Mouse (Mus musculus) forebrain, embryonic 15.5 days (tissue): ENCODE data around the gene Evi5. TPM values are rescaled to one million over a fixed set of nuclear protein-coding genes. Genes with fewer than 3 reads are reported as not detected.

ENCODE experiments used
- ATAC-seq: fragments of 200-750 bp; cut with Nextera tagmentation; replicated peaks from 2 replicates; pipeline ENCODE4 v1.8.0; 2017; ENCODE audit warnings: mild to moderate bottlenecking, moderate TSS enrichment, moderate library complexity
- H3K27ac ChIP-seq: fragments of 300-500 bp; sonication (generic); replicated peaks from 2 replicates; pipeline ENCODE4 v1.5.1; 2015; ENCODE audit warnings: mild to moderate bottlenecking, inconsistent platforms
- H3K27me3 ChIP-seq: fragments of 300-500 bp; sonication (generic); 2 replicates; pipeline ENCODE4 v1.6.1; 2015; ENCODE audit warnings: inconsistent platforms
- H3K36me3 ChIP-seq: fragments of 300-500 bp; sonication (generic); 2 replicates; pipeline ENCODE4 v1.6.1; 2015; ENCODE audit warnings: mild to moderate bottlenecking, inconsistent platforms
- H3K4me1 ChIP-seq: fragments of 300-500 bp; sonication (generic); 2 replicates; pipeline ENCODE4 v1.6.1; 2015; ENCODE audit warnings: inconsistent platforms
- H3K4me2 ChIP-seq: fragments of 300-500 bp; sonication (generic); replicated peaks from 2 replicates; pipeline ENCODE4 v1.6.1; 2015; ENCODE audit warnings: mild to moderate bottlenecking, inconsistent platforms
- H3K4me3 ChIP-seq: fragments of 300-500 bp; sonication (generic); 2 replicates; pipeline ENCODE4 v1.5.1; 2015; ENCODE audit warnings: mild to moderate bottlenecking, inconsistent platforms
- H3K9ac ChIP-seq: fragments of 300-500 bp; sonication (generic); replicated peaks from 2 replicates; pipeline ENCODE4 v1.6.1; 2015; ENCODE audit warnings: mild to moderate bottlenecking, inconsistent platforms
- H3K9me3 ChIP-seq: fragments of 300-500 bp; sonication (generic); 2 replicates; pipeline ENCODE4 v1.6.1; 2016; ENCODE audit warnings: inconsistent platforms
- WGBS: fragments of 180-500 bp; shearing (Covaris S2); methylation state at CpG from one replicate; pipeline ENCODE4 v1.1.7; 2015; ENCODE audit warnings: mixed read lengths; 5-methylcytosine and 5-hydroxymethylcytosine counted together
- polyA plus RNA-seq: library from polyadenylated mRNA; unstranded; fragments of >200 nt; fragmentation: Nextera tagmentation; extraction: Ambion mirVana; gene quantifications from 2 replicates; pipeline ENCODE4 v1.2.1, GENCODE M21; 2015

Evi5 gene
- polyA plus RNA-seq, 1 experiment from 2014 or later, result 57.2 TPM

- Histone ChIP-seq H3K27ac (no peak overlapping the region), H3K27me3 (no peaks in the 10 kb centered on the region), H3K4me3 (no peak overlapping the region), H3K4me2 (no peak overlapping the region), H3K4me1 (no peaks in the 10 kb centered on the region), H3K36me3 (peaks cover 8% of the 10 kb centered on the region; the same call in 1 of the 2 replicates), H3K9ac (no peak overlapping the region), H3K9me3 (no peaks in the 10 kb centered on the region)
- ATAC-seq, result no peak
- WGBS, result 58% methylated on average over 3 of the region's 3 CpGs
Measured at GRCm38 (mm10) chr5:107838891-107839644, 35.8 kb downstream of the Evi5 start.

DNA sequence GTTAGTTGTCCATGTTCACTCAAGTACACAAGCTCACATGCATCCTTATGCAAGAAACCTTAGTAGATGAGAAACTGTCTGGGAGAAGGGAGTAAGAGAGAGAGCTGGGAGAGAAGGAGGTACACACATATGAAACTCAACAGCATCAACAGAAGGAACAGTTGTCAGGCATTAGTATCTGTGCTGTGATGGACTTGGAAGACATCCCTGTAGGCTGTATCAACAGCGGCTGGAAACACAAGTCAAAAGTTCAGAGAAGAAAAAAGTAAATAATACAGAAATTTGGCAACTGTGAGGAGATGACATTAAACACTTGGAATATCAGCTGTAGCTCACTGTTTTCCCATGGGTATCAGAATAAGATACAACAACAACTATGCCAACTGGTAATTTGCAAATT lies 40.6 kb downstream of the Evi5 start:
- Histone ChIP-seq H3K9me3 (no peaks in the 10 kb centered on the region), H3K4me3 (no peak overlapping the region), H3K4me1 (no peaks in the 10 kb centered on the region), H3K27ac (no peak overlapping the region), H3K4me2 (no peak overlapping the region), H3K27me3 (no peaks in the 10 kb centered on the region), H3K36me3 (peaks cover 8% of the 10 kb centered on the region; the same call in 1 of the 2 replicates), H3K9ac (no peak overlapping the region)
- no peak for ATAC-seq
- 77% methylated on average over 1 of the region's 1 CpGs for WGBS

DNA sequence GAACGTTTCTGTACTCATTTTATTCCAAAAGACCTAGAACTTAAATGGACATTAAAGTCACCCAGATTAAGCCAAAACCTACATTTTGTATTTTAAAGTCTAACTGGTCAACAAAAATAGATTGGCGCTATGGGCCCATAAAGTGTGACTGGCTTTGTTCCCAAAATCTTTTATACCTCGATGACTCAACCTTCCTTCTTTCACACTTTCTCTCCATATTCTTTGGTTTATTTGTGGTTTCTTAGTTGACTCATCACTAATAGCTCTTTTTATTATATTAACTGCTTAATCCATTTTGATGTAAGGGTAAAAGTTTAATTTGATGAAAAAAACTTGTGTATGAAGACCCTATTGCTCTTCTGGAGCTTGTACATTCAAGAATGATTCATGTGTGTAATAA lies 43.6 kb downstream of the Evi5 start:
- 84% methylated on average over 3 of the region's 3 CpGs for WGBS
- Histone ChIP-seq H3K36me3 (peaks cover 8% of the 10 kb centered on the region; the same call in 1 of the 2 replicates), H3K4me3 (no peak overlapping the region), H3K9ac (no peak overlapping the region), H3K9me3 (no peaks in the 10 kb centered on the region), H3K4me2 (no peak overlapping the region), H3K27me3 (no peaks in the 10 kb centered on the region), H3K4me1 (no peaks in the 10 kb centered on the region), H3K27ac (no peak overlapping the region)
- no peak for ATAC-seq

DNA sequence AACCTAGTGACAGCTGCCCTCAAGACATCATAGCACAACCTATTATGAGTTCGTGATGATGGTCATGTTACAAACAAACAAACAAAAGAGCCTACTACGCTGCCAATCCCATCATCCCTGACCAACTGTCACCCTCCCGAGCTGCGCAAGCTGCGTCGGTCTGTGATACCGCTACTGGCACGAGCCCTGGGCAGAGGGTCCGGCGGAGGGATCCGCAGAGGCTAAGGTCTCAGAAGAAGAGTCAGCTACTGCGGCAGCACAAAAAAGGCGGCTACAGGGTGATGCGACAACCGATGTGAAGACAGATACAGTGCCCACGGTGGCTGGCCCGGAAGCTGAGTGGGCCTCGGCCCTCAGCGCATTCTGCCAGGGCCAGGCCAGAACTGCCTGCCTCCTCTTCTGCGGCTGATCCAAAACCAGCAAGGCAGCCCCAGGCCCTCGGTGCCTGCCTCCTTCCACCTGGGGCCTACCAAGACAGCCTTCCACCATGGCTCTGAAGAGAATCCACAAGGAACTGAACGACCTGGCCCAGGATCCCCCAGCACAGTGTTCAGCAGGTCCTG lies 44.8 kb downstream of the Evi5 start, which contains the start of gene Ube2d2b:
Gene Ube2d2b, plus strand, starts transcription at position 102 of the 563 bp plus-strand sequence.
- no peak for ATAC-seq
- H3K4me2 ChIP-seq, result no peak within 1 kb of the TSS
- no peak within 1 kb of the TSS for H3K9ac ChIP-seq
- H3K27me3 ChIP-seq, result no peaks in the 10 kb centered on the region
- no peak within 1 kb of the TSS for H3K4me3 ChIP-seq
- H3K4me1 ChIP-seq, result no peaks in the 10 kb centered on the region
- no peak within 1 kb of the TSS for H3K27ac ChIP-seq
- WGBS, result 97% methylated on average over 22 of the region's 22 CpGs
- H3K9me3 ChIP-seq, result no peaks in the 10 kb centered on the region
- peaks cover 8% of the 10 kb centered on the region; the same call in 1 of the 2 replicates for H3K36me3 ChIP-seq

- peaks cover 2% of the 10 kb centered on the region; the same call in 1 of the 2 replicates for H3K36me3 ChIP-seq
- 100% methylated on average over 1 of the region's 1 CpGs for WGBS
- no peak overlapping the region for H3K9ac ChIP-seq
- no peaks in the 10 kb centered on the region for H3K27me3 ChIP-seq
- no peak overlapping the region for H3K27ac ChIP-seq
- H3K4me2 ChIP-seq, result no peak overlapping the region
- no peaks in the 10 kb centered on the region for H3K9me3 ChIP-seq
- no peak for ATAC-seq
- H3K4me3 ChIP-seq, result no peak overlapping the region
- no peaks in the 10 kb centered on the region for H3K4me1 ChIP-seq
Measured at GRCm38 (mm10) chr5:107822521-107822920, 52.4 kb downstream of the Evi5 start.

GRCm38 (mm10) chr5:107814651-107815050 lies 60.3 kb downstream of the Evi5 start:
- 91% methylated on average over 2 of the region's 2 CpGs for WGBS

DNA sequence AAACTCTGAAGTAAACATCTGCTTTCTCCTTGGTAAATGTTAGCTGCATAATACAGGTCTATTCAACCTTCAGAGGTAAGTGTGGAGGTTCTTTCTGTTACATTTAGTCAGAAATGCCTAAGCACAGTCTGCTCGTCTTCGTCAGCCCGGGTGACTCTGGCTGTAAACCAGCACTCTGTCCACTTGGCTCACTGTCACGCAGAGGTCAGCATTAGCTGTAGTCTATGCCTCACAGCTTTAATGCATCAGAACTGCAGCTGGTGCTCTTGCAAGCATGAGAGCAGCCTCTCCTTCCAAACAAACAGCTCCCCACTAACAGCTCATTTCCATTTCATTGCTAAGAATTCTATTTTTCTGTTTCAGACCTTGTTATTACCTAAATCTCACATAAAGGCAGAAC lies 67.4 kb downstream of the Evi5 start:
- Histone ChIP-seq H3K27me3 (no peaks in the 10 kb centered on the region), H3K36me3 (0 out of 2 replicates have a peak, but pooled peaks cover 2% of the 10 kb centered on the region), H3K27ac (no peak overlapping the region), H3K4me3 (no peak overlapping the region), H3K4me2 (no peak overlapping the region), H3K4me1 (no peaks in the 10 kb centered on the region), H3K9ac (no peak overlapping the region), H3K9me3 (no peaks in the 10 kb centered on the region)
- WGBS, result 78% methylated on average over 4 of the region's 4 CpGs
- no peak for ATAC-seq

More at GRCm38 (mm10) chr5:107814651-107815050, 60.3 kb downstream of the Evi5 start:
- H3K9me3 ChIP-seq, result no peaks in the 10 kb centered on the region
- H3K4me2 ChIP-seq, result no peak overlapping the region
- H3K27ac ChIP-seq, result no peak overlapping the region
- no peak for ATAC-seq
- peaks cover 14% of the 10 kb centered on the region for H3K36me3 ChIP-seq
- H3K9ac ChIP-seq, result no peak overlapping the region
- H3K4me3 ChIP-seq, result no peak overlapping the region
- no peaks in the 10 kb centered on the region for H3K4me1 ChIP-seq
- no peaks in the 10 kb centered on the region for H3K27me3 ChIP-seq

- H3K4me3 ChIP-seq, result no peak overlapping the region
- no peak overlapping the region for H3K4me2 ChIP-seq
- no peak for ATAC-seq
- H3K9ac ChIP-seq, result no peak overlapping the region
- H3K36me3 ChIP-seq, result 0 out of 2 replicates have a peak, but pooled peaks cover 2% of the 10 kb centered on the region
- no peaks in the 10 kb centered on the region for H3K27me3 ChIP-seq
- no peaks in the 10 kb centered on the region for H3K4me1 ChIP-seq
- no peaks in the 10 kb centered on the region for H3K9me3 ChIP-seq
- no peak overlapping the region for H3K27ac ChIP-seq
Measured at GRCm38 (mm10) chr5:107802621-107803020, 72.3 kb downstream of the Evi5 start.

DNA sequence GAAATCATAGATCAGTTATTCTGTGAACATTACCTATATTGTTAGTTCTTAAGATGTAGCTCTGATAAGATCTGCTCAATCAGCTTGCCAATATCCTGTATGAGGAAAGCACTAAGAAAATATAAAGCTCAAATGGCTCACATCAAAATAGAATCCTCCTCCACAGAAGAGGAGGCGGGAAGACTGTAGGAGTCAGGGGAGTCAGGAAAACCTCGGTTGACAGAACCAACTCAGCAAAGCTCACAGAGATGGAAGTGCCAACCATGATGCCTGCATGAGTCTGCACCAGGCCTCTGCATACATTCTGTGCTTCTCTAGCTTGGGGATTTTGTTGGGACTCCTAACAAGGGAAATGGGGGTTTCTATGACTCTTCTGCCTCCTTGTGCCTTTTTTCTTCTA lies 73.7 kb downstream of the Evi5 start:
- H3K9ac ChIP-seq, result no peak overlapping the region
- no peaks in the 10 kb centered on the region for H3K27me3 ChIP-seq
- no peak overlapping the region for H3K4me3 ChIP-seq
- H3K27ac ChIP-seq, result no peak overlapping the region
- no peak for ATAC-seq
- 0 out of 2 replicates have a peak, but pooled peaks cover 10% of the 10 kb centered on the region for H3K36me3 ChIP-seq
- no peaks in the 10 kb centered on the region for H3K9me3 ChIP-seq
- 97% methylated on average over 2 of the region's 2 CpGs for WGBS
- no peaks in the 10 kb centered on the region for H3K4me1 ChIP-seq
- H3K4me2 ChIP-seq, result no peak overlapping the region

- ATAC-seq, result no peak
- H3K27me3 ChIP-seq, result no peaks in the 10 kb centered on the region
- no peak overlapping the region for H3K27ac ChIP-seq
- 94% methylated on average over 6 of the region's 6 CpGs for WGBS
- no peaks in the 10 kb centered on the region for H3K4me1 ChIP-seq
- 0 out of 2 replicates have a peak, but pooled peaks cover 10% of the 10 kb centered on the region for H3K36me3 ChIP-seq
- no peak overlapping the region for H3K9ac ChIP-seq
- H3K4me3 ChIP-seq, result no peak overlapping the region
- no peak overlapping the region for H3K4me2 ChIP-seq
- no peaks in the 10 kb centered on the region for H3K9me3 ChIP-seq
Measured at GRCm38 (mm10) chr5:107798290-107798689, 76.6 kb downstream of the Evi5 start.

- Histone ChIP-seq H3K36me3 (0 out of 2 replicates have a peak, but pooled peaks cover 10% of the 10 kb centered on the region), H3K9ac (no peak overlapping the region), H3K27ac (no peak overlapping the region), H3K27me3 (no peaks in the 10 kb centered on the region), H3K4me3 (no peak overlapping the region), H3K9me3 (no peaks in the 10 kb centered on the region), H3K4me2 (no peak overlapping the region), H3K4me1 (no peaks in the 10 kb centered on the region)
- WGBS, result 23% methylated on average over 2 of the region's 2 CpGs
- no peak for ATAC-seq
Measured at GRCm38 (mm10) chr5:107793927-107794326, 81.0 kb downstream of the Evi5 start.

DNA sequence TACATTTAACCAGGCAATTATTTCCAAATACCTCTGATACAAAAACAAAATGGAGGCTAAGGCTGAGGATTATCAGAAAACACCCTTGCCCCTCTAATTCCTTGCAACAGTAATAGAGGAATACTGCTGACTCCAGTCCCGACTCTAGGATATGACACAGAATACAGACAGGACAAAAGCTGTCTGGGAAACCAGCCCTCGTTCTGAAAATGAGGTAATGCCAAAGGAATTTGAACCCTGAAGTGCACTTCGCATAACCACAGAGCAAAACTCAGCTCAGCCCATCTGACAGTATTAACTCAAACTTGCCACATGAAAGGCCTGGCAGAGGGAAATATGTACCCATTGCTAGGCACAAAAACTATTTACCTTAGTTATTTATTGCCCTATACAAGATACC lies 81.6 kb downstream of the Evi5 start:
- 9% methylated on average over 3 of the region's 3 CpGs for WGBS

More for the DNA sequence above, 81.6 kb downstream of the Evi5 start:
- H3K36me3 ChIP-seq, result 0 out of 2 replicates have a peak, but pooled peaks cover 10% of the 10 kb centered on the region
- H3K4me2 ChIP-seq, result no peak overlapping the region
- H3K27ac ChIP-seq, result no peak overlapping the region
- ATAC-seq, result no peak
- H3K27me3 ChIP-seq, result no peaks in the 10 kb centered on the region
- no peak overlapping the region for H3K9ac ChIP-seq
- H3K4me3 ChIP-seq, result no peak overlapping the region
- no peaks in the 10 kb centered on the region for H3K9me3 ChIP-seq
- H3K4me1 ChIP-seq, result no peaks in the 10 kb centered on the region
